In the genomic region with DNA sequence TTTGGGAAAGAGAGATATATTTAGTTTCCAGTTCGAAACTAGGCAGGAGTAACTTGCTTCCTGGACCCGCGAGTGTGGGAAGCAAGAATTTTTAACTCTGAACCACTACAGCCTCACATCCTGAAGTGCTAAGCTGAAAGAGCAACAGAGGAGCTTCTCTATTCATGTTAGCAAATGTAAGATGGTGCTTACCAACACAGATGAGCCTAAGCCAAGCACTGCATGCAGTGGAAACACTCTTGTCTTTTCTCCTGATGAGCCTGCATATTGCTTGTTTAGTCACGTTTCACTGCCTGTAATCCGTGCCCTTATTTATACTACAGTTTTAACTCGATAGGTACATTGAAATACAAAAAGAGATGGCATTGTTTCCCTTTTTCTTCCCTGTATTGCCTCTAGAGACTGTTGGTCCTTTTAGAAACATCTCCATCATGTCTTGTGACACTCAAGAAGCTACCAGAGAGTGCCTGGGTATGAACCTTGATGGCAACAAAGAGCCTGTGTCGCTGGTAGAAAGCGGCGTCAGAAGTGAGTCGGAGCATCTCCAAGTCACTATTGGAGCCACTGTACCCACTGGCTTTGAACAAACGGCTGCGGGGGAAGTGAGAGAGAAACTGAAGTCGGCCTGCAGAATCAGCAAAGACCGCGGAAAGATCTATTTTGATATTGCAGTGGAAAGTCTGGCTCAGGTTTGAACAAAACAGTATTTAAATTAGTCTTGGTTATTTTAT, we compare ENCODE assay signal across 8 mouse cellular contexts. TPM values are rescaled to one million over a fixed set of nuclear protein-coding genes. Genes with fewer than 3 reads are reported as not detected.
A peak's percentile ranks its signal among the peaks of the same experiment; 100 is the strongest.
DNase-seq lines count a peak whose midpoint lies in the region; ATAC-seq lines count a peak whose summit lies in the region.

No protein-coding gene starts in this region.

- H3K27me3 ChIP-seq in neural tube, embryonic 11.5 days (ENCODE audit: control insufficient read depth, insufficient read depth, low read length): no peaks in the 10 kb centered on the region
- H3K27me3 ChIP-seq in embryonic facial prominence, embryonic 10.5 days (replicated peaks; ENCODE audit: low read depth, poor library complexity, severe bottlenecking): no peaks in the 10 kb centered on the region
- no peaks in the 10 kb centered on the region for H3K27me3 ChIP-seq in intestine, embryonic 16.5 days (replicated peaks; ENCODE audit: control insufficient read depth, insufficient read depth, low read length)
- no peaks in the 10 kb centered on the region for H3K27me3 ChIP-seq in neural tube, embryonic 15.5 days (replicated peaks)

- H3K9ac ChIP-seq in neural tube, embryonic 11.5 days (ENCODE audit: low read length): no peak overlapping the region
- H3K9ac ChIP-seq in intestine, embryonic 16.5 days (ENCODE audit: low read depth, low read length): peak overlapping the region; percentile 87
- H3K9ac ChIP-seq in neural tube, embryonic 15.5 days (replicated peaks): peak overlapping the region; percentile 81

- H3K27ac ChIP-seq in neural tube, embryonic 11.5 days (ENCODE audit: low read depth, low read length): no peak overlapping the region
- H3K27ac ChIP-seq in embryonic facial prominence, embryonic 10.5 days (replicated peaks): peak overlapping the region; percentile 90
- H3K27ac ChIP-seq in intestine, embryonic 16.5 days (ENCODE audit: low read length): peak overlapping the region; percentile 99
- H3K27ac ChIP-seq in neural tube, embryonic 15.5 days (replicated peaks): no peak overlapping the region

- peaks cover 5% of the 10 kb centered on the region for H3K4me1 ChIP-seq in neural tube, embryonic 11.5 days (ENCODE audit: control insufficient read depth, insufficient read depth, low read length)
- H3K4me1 ChIP-seq in embryonic facial prominence, embryonic 10.5 days: peaks cover 19% of the 10 kb centered on the region
- peaks cover 16% of the 10 kb centered on the region for H3K4me1 ChIP-seq in intestine, embryonic 16.5 days (ENCODE audit: control insufficient read depth, insufficient read depth, low read length)
- peaks cover 23% of the 10 kb centered on the region for H3K4me1 ChIP-seq in neural tube, embryonic 15.5 days

- H3K36me3 ChIP-seq in neural tube, embryonic 11.5 days (ENCODE audit: control insufficient read depth, insufficient read depth, low read length): peaks cover 6% of the 10 kb centered on the region
- H3K36me3 ChIP-seq in embryonic facial prominence, embryonic 10.5 days (replicated peaks): peaks cover 39% of the 10 kb centered on the region
- peaks cover 9% of the 10 kb centered on the region for H3K36me3 ChIP-seq in intestine, embryonic 16.5 days (ENCODE audit: control insufficient read depth, insufficient read depth, low read length)
- H3K36me3 ChIP-seq in neural tube, embryonic 15.5 days: peaks cover 18% of the 10 kb centered on the region

- WGBS in neural tube, embryonic 11.5 days: 68% methylated on average over 15 of the region's 15 CpGs
- WGBS in embryonic facial prominence, embryonic 10.5 days: 64% methylated on average over 15 of the region's 15 CpGs
- WGBS in intestine, embryonic 16.5 days: 54% methylated on average over 15 of the region's 15 CpGs
- 67% methylated on average over 15 of the region's 15 CpGs for WGBS in neural tube, embryonic 15.5 days

- peak overlapping the region; percentile 85 for H3K4me3 ChIP-seq in neural tube, embryonic 11.5 days (ENCODE audit: low read depth, low read length)
- H3K4me3 ChIP-seq in embryonic facial prominence, embryonic 10.5 days: peak overlapping the region; percentile 87
- peak overlapping the region; percentile 78 for H3K4me3 ChIP-seq in intestine, embryonic 16.5 days (ENCODE audit: low read length)
- H3K4me3 ChIP-seq in neural tube, embryonic 15.5 days (replicated peaks): peak overlapping the region; percentile 80

- DNase-seq in neural tube, embryonic 11.5 days (ENCODE audit: low spot score): no peak
- DNase-seq in neural tube, embryonic 10.5 days (ENCODE audit: extremely low spot score, low spot score): no peak
- DNase-seq in embryonic facial prominence, embryonic 10.5 days (ENCODE audit: low spot score): no peak
- no peak for DNase-seq in right cerebral cortex, postnatal 10 days (ENCODE audit: low spot score in 2 of 2)
- DNase-seq in cerebellum, adult 11-12 months: no peak
- no peak for DNase-seq in thymus, postnatal 25 days

- no peak for ATAC-seq in neural tube, embryonic 11.5 days (ENCODE audit: insufficient read depth, low FRiP score, low TSS enrichment)
- ATAC-seq in intestine, embryonic 16.5 days: no peak
- no peak for ATAC-seq in neural tube, embryonic 15.5 days (ENCODE audit: low FRiP score)

- H3K9me3 ChIP-seq in neural tube, embryonic 11.5 days (ENCODE audit: control insufficient read depth, low read length): no peaks in the 10 kb centered on the region
- H3K9me3 ChIP-seq in embryonic facial prominence, embryonic 10.5 days: no peaks in the 10 kb centered on the region
- H3K9me3 ChIP-seq in intestine, embryonic 16.5 days (ENCODE audit: control insufficient read depth, low read length): no peaks in the 10 kb centered on the region
- no peaks in the 10 kb centered on the region for H3K9me3 ChIP-seq in neural tube, embryonic 15.5 days (replicated peaks)

- H3K4me2 ChIP-seq in neural tube, embryonic 11.5 days (ENCODE audit: low read depth): peak overlapping the region; percentile 95
- H3K4me2 ChIP-seq in intestine, embryonic 16.5 days (ENCODE audit: low read depth, low read length): peak overlapping the region; percentile 89
- H3K4me2 ChIP-seq in neural tube, embryonic 15.5 days: peak overlapping the region; percentile 94

RNA-seq across cellular contexts. Expression of a gene that starts 1.2 kb away (rescaled TPM):
- 50.4 and 52.9 TPM in 2 replicates for polyA plus RNA-seq in neural tube, embryonic 11.5 days (2014; fragmentation: Nextera tagmentation; extraction: Ambion mirVana)
- 65.8 and 66.2 TPM in 2 replicates for polyA plus RNA-seq in embryonic facial prominence, embryonic 10.5 days (2016; fragmentation: Nextera tagmentation; extraction: Ambion mirVana)
- polyA plus RNA-seq in intestine, embryonic 16.5 days (2015; fragmentation: Nextera tagmentation; extraction: Ambion mirVana): 57.7 and 63.0 TPM in 2 replicates
- 49.2 and 57.5 TPM in 2 replicates for polyA plus RNA-seq in neural tube, embryonic 15.5 days (2015; fragmentation: Nextera tagmentation; extraction: Ambion mirVana)

RNA-seq across cellular contexts. Expression of a gene that starts 30.0 kb away (rescaled TPM):
- 74.9 and 78.5 TPM in 2 replicates for polyA plus RNA-seq in neural tube, embryonic 11.5 days (2014; fragmentation: Nextera tagmentation; extraction: Ambion mirVana)
- polyA plus RNA-seq in embryonic facial prominence, embryonic 10.5 days (2016; fragmentation: Nextera tagmentation; extraction: Ambion mirVana): 85.8 and 90.1 TPM in 2 replicates
- polyA plus RNA-seq in intestine, embryonic 16.5 days (2015; fragmentation: Nextera tagmentation; extraction: Ambion mirVana): 58.5 and 61.2 TPM in 2 replicates
- 48.3 and 54.3 TPM in 2 replicates for polyA plus RNA-seq in neural tube, embryonic 15.5 days (2015; fragmentation: Nextera tagmentation; extraction: Ambion mirVana)

Comparison
In these comparisons a context has a peak if more than half of its experiments do, and no peak if none do; other contexts are left out.
1. H3K27ac ChIP-seq: peak in embryonic facial prominence, embryonic 10.5 days (single experiment) and intestine, embryonic 16.5 days (single experiment); none in neural tube, embryonic 11.5 days (single experiment) and neural tube, embryonic 15.5 days (single experiment).
2. Peak in every context shown above with its lines, with median percentiles within 50 percentile points of each other: H3K4me2 ChIP-seq and H3K4me3 ChIP-seq.